Mouse (Mus musculus) liver, embryonic 15.5 days (tissue): ENCODE results near the gene Slc8b1. TPM values are rescaled to one million over a fixed set of nuclear protein-coding genes. Genes with fewer than 3 reads are reported as not detected.

Experiments
- ATAC-seq: fragments of 200-750 bp; cut with Nextera tagmentation; 2 replicates; pipeline ENCODE4 v1.8.0; 2017; ENCODE audit warnings: moderate number of reproducible peaks, mild to moderate bottlenecking, moderate library complexity; ENCODE audit not compliant: insufficient read depth
- H3K27ac ChIP-seq: fragments of 300-500 bp; sonication (generic); replicated peaks from 2 replicates; pipeline ENCODE4 v1.5.1; 2015; ENCODE audit warnings: mild to moderate bottlenecking, inconsistent platforms
- H3K27me3 ChIP-seq: fragments of 300-500 bp; sonication (generic); 2 replicates; pipeline ENCODE4 v1.6.1; 2015; ENCODE audit warnings: mild to moderate bottlenecking, inconsistent platforms
- H3K36me3 ChIP-seq: fragments of 300-500 bp; sonication (generic); replicated peaks from 2 replicates; pipeline ENCODE4 v1.6.1; 2015; ENCODE audit warnings: moderate library complexity, mild to moderate bottlenecking, inconsistent platforms
- H3K4me1 ChIP-seq: fragments of 300-500 bp; sonication (generic); replicated peaks from 2 replicates; pipeline ENCODE4 v1.6.1; 2015; ENCODE audit warnings: inconsistent platforms
- H3K4me2 ChIP-seq: fragments of 300-500 bp; sonication (generic); 2 replicates; pipeline ENCODE4 v1.6.1; 2015; ENCODE audit warnings: moderate library complexity, mild to moderate bottlenecking, inconsistent platforms
- H3K4me3 ChIP-seq: fragments of 300-500 bp; sonication (generic); replicated peaks from 2 replicates; pipeline ENCODE4 v1.5.1; 2015; ENCODE audit warnings: mild to moderate bottlenecking, inconsistent platforms
- H3K9ac ChIP-seq: fragments of 300-500 bp; sonication (generic); 2 replicates; pipeline ENCODE4 v1.6.1; 2015; ENCODE audit warnings: moderate library complexity, mild to moderate bottlenecking, inconsistent platforms
- H3K9me3 ChIP-seq: fragments of 300-500 bp; sonication (generic); replicated peaks from 2 replicates; pipeline ENCODE4 v1.6.1; 2016; ENCODE audit warnings: inconsistent platforms
- WGBS: fragments of 180-500 bp; shearing (Covaris S2); methylation state at CpG from one replicate; pipeline ENCODE4 v1.1.7; 2015; ENCODE audit warnings: mixed read lengths; ENCODE audit not compliant: insufficient replicate concordance; 5-methylcytosine and 5-hydroxymethylcytosine counted together
- polyA plus RNA-seq: library from polyadenylated mRNA; unstranded; fragments of >200 nt; fragmentation: Nextera tagmentation; extraction: Ambion mirVana; gene quantifications from 2 replicates; pipeline ENCODE4 v1.2.1, GENCODE M21; 2015

Gene Slc8b1
- polyA plus RNA-seq, 1 experiment from 2014 or later: 7.4 TPM

- no peak overlapping the region for H3K9ac ChIP-seq
- 43% methylated on average over 8 of the region's 8 CpGs for WGBS
- no peaks in the 10 kb centered on the region; the same call in 1 of the 2 replicates for H3K4me1 ChIP-seq
- no peaks in the 10 kb centered on the region for H3K36me3 ChIP-seq
- H3K4me2 ChIP-seq: no peak overlapping the region
- no peak overlapping the region for H3K27ac ChIP-seq
- peaks cover 49% of the 10 kb centered on the region for H3K27me3 ChIP-seq
- H3K4me3 ChIP-seq: no peak overlapping the region
- H3K9me3 ChIP-seq: no peaks in the 10 kb centered on the region
- no peak for ATAC-seq
These were observed 35.1 kb upstream of the Slc8b1 start for GRCm38 (mm10) chr5:120475861-120476260.

- Histone ChIP-seq H3K4me3 (no peak within 1 kb of the TSS), H3K27ac (no peak within 1 kb of the TSS), H3K9ac (no peak within 1 kb of the TSS), H3K4me2 (no peak within 1 kb of the TSS), H3K27me3 (peaks cover 53% of the 10 kb centered on the region), H3K4me1 (no peaks in the 10 kb centered on the region; the same call in 1 of the 2 replicates), H3K9me3 (no peaks in the 10 kb centered on the region), H3K36me3 (no peaks in the 10 kb centered on the region)
- 17% methylated on average over 13 of the region's 13 CpGs for WGBS
- no peak for ATAC-seq
These were observed 34.7 kb upstream of the Slc8b1 start, which contains the start of gene Sds for GRCm38 (mm10) chr5:120476296-120476695. Gene Sds, plus strand, starts transcription at chr5:120476526.

GRCm38 (mm10) chr5:120477993-120478392 is 33.0 kb upstream of the Slc8b1 start:
- Histone ChIP-seq H3K9ac (no peak overlapping the region), H3K4me3 (no peak overlapping the region)

GRCm38 (mm10) chr5:120479538-120479937 is 31.4 kb upstream of the Slc8b1 start:
- no peak overlapping the region for H3K9ac ChIP-seq
- no peaks in the 10 kb centered on the region for H3K36me3 ChIP-seq
- no peak overlapping the region for H3K4me2 ChIP-seq
- WGBS: 43% methylated on average over 4 of the region's 4 CpGs
- H3K4me1 ChIP-seq: no peaks in the 10 kb centered on the region
- no peaks in the 10 kb centered on the region for H3K9me3 ChIP-seq
- no peak for ATAC-seq
- H3K27ac ChIP-seq: no peak overlapping the region
- no peak overlapping the region for H3K4me3 ChIP-seq
- H3K27me3 ChIP-seq: peaks cover 51% of the 10 kb centered on the region

More at GRCm38 (mm10) chr5:120477993-120478392, 33.0 kb upstream of the Slc8b1 start:
- ATAC-seq: no peak
- Histone ChIP-seq H3K4me1 (no peaks in the 10 kb centered on the region), H3K4me2 (no peak overlapping the region), H3K27me3 (peaks cover 57% of the 10 kb centered on the region), H3K36me3 (no peaks in the 10 kb centered on the region), H3K27ac (no peak overlapping the region), H3K9me3 (no peaks in the 10 kb centered on the region)
- WGBS: 68% methylated on average over 5 of the region's 5 CpGs

GRCm38 (mm10) chr5:120481205-120481604 is 29.8 kb upstream of the Slc8b1 start:
- WGBS: 66% methylated on average over 9 of the region's 9 CpGs
- H3K4me2 ChIP-seq: no peak overlapping the region
- H3K36me3 ChIP-seq: no peaks in the 10 kb centered on the region
- peaks cover 42% of the 10 kb centered on the region for H3K27me3 ChIP-seq
- no peak overlapping the region for H3K27ac ChIP-seq
- no peak for ATAC-seq
- no peaks in the 10 kb centered on the region for H3K4me1 ChIP-seq
- H3K9ac ChIP-seq: no peak overlapping the region
- no peaks in the 10 kb centered on the region for H3K9me3 ChIP-seq
- H3K4me3 ChIP-seq: no peak overlapping the region

- H3K36me3 ChIP-seq: peaks cover 10% of the 10 kb centered on the region
- ATAC-seq: no peak
- H3K4me2 ChIP-seq: no peak overlapping the region
- no peaks in the 10 kb centered on the region for H3K4me1 ChIP-seq
- peaks cover 21% of the 10 kb centered on the region for H3K27me3 ChIP-seq
- no peak overlapping the region for H3K27ac ChIP-seq
- no peaks in the 10 kb centered on the region for H3K9me3 ChIP-seq
- no peak overlapping the region for H3K9ac ChIP-seq
- 77% methylated on average over 19 of the region's 19 CpGs for WGBS
- H3K4me3 ChIP-seq: no peak overlapping the region
These were observed 27.6 kb upstream of the Slc8b1 start for GRCm38 (mm10) chr5:120483399-120483798.

GRCm38 (mm10) chr5:120487844-120488243 is 23.1 kb upstream of the Slc8b1 start:
- Histone ChIP-seq H3K4me2 (no peak overlapping the region), H3K36me3 (peaks cover 17% of the 10 kb centered on the region), H3K4me1 (no peaks in the 10 kb centered on the region), H3K27me3 (no peaks in the 10 kb centered on the region), H3K27ac (no peak overlapping the region), H3K9me3 (no peaks in the 10 kb centered on the region), H3K9ac (no peak overlapping the region), H3K4me3 (no peak overlapping the region)
- 76% methylated on average over 8 of the region's 8 CpGs for WGBS
- no peak for ATAC-seq

GRCm38 (mm10) chr5:120490679-120491192 is 20.2 kb upstream of the Slc8b1 start:
- peaks cover 22% of the 10 kb centered on the region for H3K36me3 ChIP-seq
- no peak for ATAC-seq
- no peak overlapping the region for H3K4me2 ChIP-seq

GRCm38 (mm10) chr5:120492437-120492836 is 18.5 kb upstream of the Slc8b1 start:
- no peak for ATAC-seq
- 0 out of 2 replicates have a peak, but pooled peaks cover 15% of the 10 kb centered on the region for H3K36me3 ChIP-seq
- no peaks in the 10 kb centered on the region for H3K9me3 ChIP-seq
- H3K27ac ChIP-seq: no peak overlapping the region
- H3K4me1 ChIP-seq: no peaks in the 10 kb centered on the region
- H3K4me3 ChIP-seq: no peak overlapping the region
- no peaks in the 10 kb centered on the region for H3K27me3 ChIP-seq
- no peak overlapping the region for H3K4me2 ChIP-seq
- 69% methylated on average over 11 of the region's 11 CpGs for WGBS
- H3K9ac ChIP-seq: no peak overlapping the region

More at GRCm38 (mm10) chr5:120490679-120491192, 20.2 kb upstream of the Slc8b1 start:
- Histone ChIP-seq H3K27ac (no peak overlapping the region), H3K9me3 (no peaks in the 10 kb centered on the region), H3K4me1 (no peaks in the 10 kb centered on the region), H3K9ac (no peak overlapping the region), H3K27me3 (no peaks in the 10 kb centered on the region), H3K4me3 (no peak overlapping the region)
- WGBS: 81% methylated on average over 8 of the region's 8 CpGs

GRCm38 (mm10) chr5:120493440-120493839 is 17.5 kb upstream of the Slc8b1 start:
- no peak for ATAC-seq
- Histone ChIP-seq H3K27ac (no peak overlapping the region), H3K9me3 (no peaks in the 10 kb centered on the region), H3K4me3 (no peak overlapping the region), H3K4me1 (no peaks in the 10 kb centered on the region), H3K4me2 (no peak overlapping the region), H3K36me3 (0 out of 2 replicates have a peak, but pooled peaks cover 12% of the 10 kb centered on the region), H3K9ac (no peak overlapping the region), H3K27me3 (no peaks in the 10 kb centered on the region)
- WGBS: 84% methylated on average over 6 of the region's 6 CpGs

- WGBS: 80% methylated on average over 9 of the region's 9 CpGs
- H3K4me2 ChIP-seq: no peak overlapping the region
- H3K27me3 ChIP-seq: no peaks in the 10 kb centered on the region
- 0 out of 2 replicates have a peak, but pooled peaks cover 11% of the 10 kb centered on the region for H3K36me3 ChIP-seq
- no peaks in the 10 kb centered on the region for H3K9me3 ChIP-seq
- no peak overlapping the region for H3K27ac ChIP-seq
- H3K9ac ChIP-seq: no peak overlapping the region
- H3K4me3 ChIP-seq: no peak overlapping the region
- no peaks in the 10 kb centered on the region for H3K4me1 ChIP-seq
- ATAC-seq: no peak
These were observed 17.0 kb upstream of the Slc8b1 start for GRCm38 (mm10) chr5:120493873-120494395.
